Mouse (Mus musculus) 3T3-L1 (cell line): Measurements from ENCODE around the gene Pde4d.

Source experiments
- DNase-seq: peaks from one replicate; pipeline ENCODE4 v3.0.0-alpha.2; 2015; ENCODE audit warnings: low read depth, low spot score

The Pde4d gene

GRCm38 (mm10) chr13:109388626-109389220 is 939.0 kb downstream of the Pde4d start:
- DNase-seq, result no peak

DNA sequence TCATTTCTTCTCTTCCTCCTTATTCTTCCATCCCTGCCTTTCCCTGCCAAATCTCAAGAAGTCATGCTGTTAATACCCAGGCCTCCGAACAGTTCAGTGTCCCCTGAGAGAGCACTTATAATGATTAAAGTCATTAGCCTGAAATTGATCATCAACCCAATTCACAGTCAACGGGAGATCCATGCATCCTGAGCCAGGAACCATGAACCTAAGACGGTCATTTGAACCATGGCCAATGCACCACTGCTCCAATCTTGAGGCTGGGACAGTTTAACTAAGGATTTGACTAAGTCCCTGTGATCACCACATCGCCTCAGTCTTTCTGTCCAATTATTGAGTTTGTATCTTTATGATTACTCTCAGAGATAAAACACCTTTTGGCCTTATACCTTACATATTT is 952.6 kb downstream of the Pde4d start:
- no peak for DNase-seq

- no peak for DNase-seq
Measured at GRCm38 (mm10) chr13:109402936-109403335, 953.2 kb downstream of the Pde4d start.

- no peak for DNase-seq
Measured at GRCm38 (mm10) chr13:109406341-109406740, 956.6 kb downstream of the Pde4d start.

DNA sequence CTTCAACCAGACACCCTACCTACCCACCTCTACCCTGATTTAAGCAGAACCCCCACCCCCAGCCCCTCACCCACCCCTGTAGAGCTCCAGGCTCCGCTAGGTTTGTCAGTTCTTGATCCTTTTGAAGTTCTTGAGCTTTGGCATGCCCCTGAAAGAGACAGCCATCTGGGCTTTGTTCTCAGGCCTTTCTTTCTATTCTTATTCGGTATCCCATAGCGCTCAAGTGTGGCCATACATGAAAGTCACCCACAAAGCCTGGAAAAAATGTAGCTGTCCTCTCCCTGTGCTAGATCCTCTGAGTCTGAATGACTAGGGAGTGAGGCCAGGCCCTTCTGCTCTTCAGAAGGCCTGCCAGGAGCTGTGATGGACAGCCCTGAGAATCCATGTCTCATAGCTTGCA is 957.6 kb downstream of the Pde4d start:
- DNase-seq, result no peak

DNA sequence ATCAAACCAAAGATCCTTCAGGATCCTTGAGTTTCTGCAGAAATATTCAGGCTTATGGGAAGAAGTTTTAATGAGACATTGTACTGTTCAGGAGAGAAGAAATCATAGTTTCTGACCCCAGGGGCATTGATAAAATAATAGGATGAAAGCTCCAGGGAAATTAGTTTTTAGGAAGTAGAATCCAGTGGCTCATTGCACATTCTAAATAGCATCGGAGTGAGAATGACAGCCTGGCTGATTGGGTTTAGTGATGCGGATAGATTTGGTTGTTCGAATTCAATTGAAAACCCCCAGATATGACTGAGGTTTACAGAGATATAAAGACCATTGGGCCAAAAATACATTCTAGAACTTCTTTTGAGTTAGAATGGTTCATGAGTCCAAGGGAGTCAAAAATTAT is 970.7 kb downstream of the Pde4d start:
- DNase-seq, result no peak

GRCm38 (mm10) chr13:109424906-109425305 is 975.2 kb downstream of the Pde4d start:
- DNase-seq, result no peak

DNA sequence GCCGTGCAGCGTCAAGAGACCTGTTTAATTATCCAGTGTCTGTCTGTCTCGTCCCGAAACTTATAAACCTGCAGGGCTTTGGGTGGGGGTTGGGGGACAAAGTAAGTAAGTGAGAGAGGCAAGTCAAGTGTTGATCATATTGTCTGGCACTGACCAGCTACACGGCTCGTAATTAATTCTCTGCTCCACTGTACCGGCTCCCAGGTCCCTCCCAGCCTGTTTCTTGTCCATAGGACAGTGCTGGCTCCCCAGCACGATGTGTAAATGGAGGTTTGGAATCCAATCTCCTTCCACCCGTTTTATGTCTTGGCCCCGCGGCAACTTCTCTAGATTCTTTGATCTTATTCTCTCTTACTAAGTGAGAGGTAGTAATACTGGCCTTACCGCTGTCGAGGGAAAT is 975.8 kb downstream of the Pde4d start:
- DNase-seq, result no peak

- no peak for DNase-seq
Measured at GRCm38 (mm10) chr13:109426058-109426457, 976.3 kb downstream of the Pde4d start.

GRCm38 (mm10) chr13:109427541-109427940 is 977.8 kb downstream of the Pde4d start:
- no peak for DNase-seq

DNA sequence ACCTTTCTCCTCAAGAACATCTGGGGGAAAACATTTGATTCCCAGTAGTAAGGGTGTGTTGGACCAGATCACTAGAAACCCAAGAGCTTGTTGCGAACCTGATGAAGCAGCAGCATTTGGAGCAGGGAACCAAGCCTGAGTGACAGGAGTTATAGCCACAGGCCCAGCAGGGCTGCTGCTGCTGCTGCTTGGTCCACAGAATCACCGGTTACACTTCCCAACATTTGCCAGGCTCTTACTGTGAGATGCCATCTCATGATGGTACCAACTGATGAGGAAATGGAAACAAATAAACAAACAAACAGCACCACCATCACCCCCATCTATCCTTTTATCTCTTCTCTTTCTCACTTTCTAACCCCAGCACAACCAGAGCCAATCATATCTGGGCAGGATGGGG is 979.8 kb downstream of the Pde4d start:
- no peak for DNase-seq

GRCm38 (mm10) chr13:109437231-109437776 is 987.6 kb downstream of the Pde4d start:
- DNase-seq, result no peak

- DNase-seq, result no peak
Measured at GRCm38 (mm10) chr13:109439436-109440161, 989.9 kb downstream of the Pde4d start.

DNA sequence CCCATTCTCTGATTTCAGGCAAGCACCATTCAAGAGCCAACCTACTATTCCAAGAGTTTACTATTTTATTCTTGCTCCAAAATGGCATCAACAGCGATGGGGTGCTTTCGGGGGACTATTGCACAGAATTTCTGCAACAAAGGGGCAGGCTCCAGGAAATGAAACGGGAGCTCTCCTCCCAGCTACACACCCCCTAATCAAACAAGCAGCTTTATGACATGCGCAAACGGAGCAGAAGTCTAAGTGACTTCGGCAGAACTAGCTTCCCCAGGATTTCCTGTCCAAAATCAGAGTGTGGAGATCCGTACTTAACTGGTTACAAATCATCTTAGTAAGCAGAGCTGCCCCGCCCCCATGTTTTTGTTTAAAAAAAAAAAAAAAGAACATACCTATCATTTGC is 990.6 kb downstream of the Pde4d start:
- DNase-seq, result peak; percentile 79

DNA sequence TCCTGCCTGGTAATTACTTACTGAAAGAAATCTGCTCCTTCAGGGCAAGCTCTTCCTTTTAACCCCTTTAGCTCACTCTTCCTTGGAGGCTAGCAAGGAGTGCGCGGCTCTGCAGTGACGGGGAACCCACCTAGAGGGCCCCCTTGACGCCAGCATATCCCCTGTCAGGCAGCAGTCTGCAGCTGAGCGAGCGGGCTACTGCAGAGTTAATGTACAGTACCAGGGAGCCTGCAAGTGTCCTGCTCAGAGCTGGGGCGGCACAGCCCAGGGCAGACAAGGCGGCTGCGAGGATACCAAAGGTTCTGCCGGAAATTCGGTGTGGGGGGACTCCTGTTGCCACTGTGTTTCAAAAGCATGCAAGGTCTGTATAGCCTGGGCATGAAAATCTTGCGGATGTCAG is 991.1 kb downstream of the Pde4d start:
- DNase-seq, result peak; percentile 74

- DNase-seq, result peak; percentile 54
Measured at GRCm38 (mm10) chr13:109441401-109441973, 991.7 kb downstream of the Pde4d start.

GRCm38 (mm10) chr13:109446138-109446537 is 996.4 kb downstream of the Pde4d start:
- no peak for DNase-seq

DNA sequence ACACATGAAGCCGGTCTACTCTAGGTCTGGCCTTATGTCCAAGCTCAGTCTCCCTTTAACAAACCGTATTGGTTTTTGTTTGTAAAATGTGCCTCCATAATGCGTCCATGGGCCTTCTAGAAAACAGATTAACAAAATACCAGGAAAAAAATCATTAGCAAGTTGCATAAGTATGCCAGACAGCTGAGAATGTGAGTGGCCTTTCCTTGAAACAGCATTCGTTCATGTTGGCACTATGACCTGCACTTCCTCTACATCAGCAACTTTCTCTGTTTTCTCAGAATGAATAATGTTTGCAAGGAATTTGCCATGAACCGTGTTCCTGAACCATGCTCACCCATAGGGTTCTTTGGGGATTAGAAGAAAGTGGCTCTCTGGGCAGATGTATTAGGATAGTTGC is 998.4 kb downstream of the Pde4d start:
- no peak for DNase-seq

GRCm38 (mm10) chr13:109474344-109474743 is 1024.6 kb downstream of the Pde4d start:
- DNase-seq, result no peak

DNA sequence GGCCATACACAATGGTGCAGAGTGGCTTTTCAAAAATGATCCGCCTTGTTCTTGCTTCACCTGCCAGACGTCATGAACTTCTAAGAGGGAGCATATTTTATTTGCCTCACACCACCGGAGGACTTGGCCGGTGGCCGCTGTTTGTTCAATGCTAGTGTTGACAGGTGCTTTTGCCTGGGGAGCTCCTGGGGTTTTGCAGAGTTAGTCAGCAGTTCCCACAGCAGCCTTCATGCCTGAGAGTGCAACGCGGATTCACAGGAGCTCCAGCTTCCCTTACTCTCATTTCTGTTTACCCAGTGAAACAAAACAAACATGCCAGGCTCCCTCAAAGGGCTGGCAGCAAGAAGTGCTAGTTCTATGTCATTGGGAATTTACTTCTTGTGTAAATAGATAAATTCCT is 1031.7 kb downstream of the Pde4d start:
- peak; percentile 6 for DNase-seq

- no peak for DNase-seq
Measured at GRCm38 (mm10) chr13:109486166-109486565, 1036.4 kb downstream of the Pde4d start.

DNA sequence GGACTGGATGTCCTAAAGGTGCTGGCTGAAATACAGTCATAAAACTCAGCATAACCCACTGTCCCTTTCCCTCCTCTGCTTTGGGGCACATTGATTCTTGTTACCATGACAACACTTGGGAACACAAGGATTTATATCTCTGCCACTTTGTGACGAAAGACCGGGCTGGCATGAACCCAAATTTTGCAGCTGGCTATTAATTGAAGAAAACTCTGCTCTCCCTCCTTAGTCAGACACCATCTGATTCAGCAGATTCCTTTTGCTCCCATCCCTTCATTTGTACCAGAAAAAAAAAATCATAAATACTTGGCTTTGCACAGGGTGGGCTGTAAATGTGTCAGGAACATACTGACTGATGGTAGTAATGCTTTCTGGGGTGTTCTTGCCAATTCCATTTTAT is 1037.6 kb downstream of the Pde4d start:
- DNase-seq, result no peak

GRCm38 (mm10) chr13:109490853-109491252 is 1041.1 kb downstream of the Pde4d start:
- DNase-seq, result no peak
